Mouse (Mus musculus) stomach, embryonic 16.5 days (tissue): ENCODE results near the gene Nkx2-3. TPM values are rescaled to one million over a fixed set of nuclear protein-coding genes. Genes with fewer than 3 reads are reported as not detected.
A peak's percentile ranks its signal among the peaks of the same experiment; 100 is the strongest.

Source experiments
- ATAC-seq: fragments of 200-750 bp; cut with Nextera tagmentation; 2 replicates; pipeline ENCODE4 v1.8.0; 2017; ENCODE audit warnings: moderate number of reproducible peaks, moderate TSS enrichment; ENCODE audit not compliant: insufficient read depth, low FRiP score
- H3K27ac ChIP-seq: fragments of 300-500 bp; sonication (generic); 2 replicates; pipeline ENCODE4 v1.5.1; 2014; ENCODE audit warnings: low read length
- H3K27me3 ChIP-seq: fragments of 300-500 bp; sonication (generic); 2 replicates; pipeline ENCODE4 v1.6.1; 2014; ENCODE audit warnings: low read length, control low read depth, mixed read lengths; ENCODE audit not compliant: control insufficient read depth, insufficient read depth
- H3K36me3 ChIP-seq: fragments of 300-500 bp; sonication (generic); 2 replicates; pipeline ENCODE4 v1.6.1; 2014; ENCODE audit warnings: low read length; ENCODE audit not compliant: control insufficient read depth, insufficient read depth
- H3K4me1 ChIP-seq: fragments of 300-500 bp; sonication (generic); 2 replicates; pipeline ENCODE4 v1.6.1; 2014; ENCODE audit warnings: low read length, control low read depth, mixed read lengths; ENCODE audit not compliant: control insufficient read depth, insufficient read depth
- H3K4me2 ChIP-seq: fragments of 300-500 bp; sonication (generic); 2 replicates; pipeline ENCODE4 v1.6.1; 2014; ENCODE audit warnings: low read depth, low read length, mixed read lengths
- H3K4me3 ChIP-seq: fragments of 300-500 bp; sonication (generic); replicated peaks from 2 replicates; pipeline ENCODE4 v1.5.1; 2014; ENCODE audit warnings: mild to moderate bottlenecking, low read length
- H3K9ac ChIP-seq: fragments of 300-500 bp; sonication (generic); 2 replicates; pipeline ENCODE4 v1.6.1; 2014; ENCODE audit warnings: low read length
- H3K9me3 ChIP-seq: fragments of 300-500 bp; sonication (generic); replicated peaks from 2 replicates; pipeline ENCODE4 v1.6.1; 2016; ENCODE audit warnings: low read length, control low read depth; ENCODE audit not compliant: control insufficient read depth
- WGBS: fragments of 180-500 bp; shearing (Covaris S2); extraction: QIAGEN DNeasy Blood & Tissue Kit; methylation state at CpG from one replicate; pipeline ENCODE4 v1.1.7; 2014; 5-methylcytosine and 5-hydroxymethylcytosine counted together
- polyA plus RNA-seq: library from polyadenylated mRNA; unstranded; fragments of >200 nt; fragmentation: Nextera tagmentation; extraction: Ambion mirVana; gene quantifications from 2 replicates; pipeline ENCODE4 v1.2.1, GENCODE M21; 2015

Nkx2-3 gene
- polyA plus RNA-seq, 1 experiment from 2014 or later, result 11.1 TPM

GRCm38 (mm10) chr19:43609458-43610330 is 2.4 kb upstream of the Nkx2-3 start:
- Histone ChIP-seq H3K4me1 (peaks cover 5% of the 10 kb centered on the region; the same call in 1 of the 2 replicates), H3K9ac (no peak overlapping the region), H3K27ac (no peak overlapping the region), H3K27me3 (peaks cover 81% of the 10 kb centered on the region), H3K36me3 (no peaks in the 10 kb centered on the region), H3K9me3 (no peaks in the 10 kb centered on the region), H3K4me2 (peak overlapping the region; percentile 23; the same call in 1 of the 2 replicates), H3K4me3 (peak overlapping the region; percentile 21)
- ATAC-seq, result no peak
- WGBS, result 7% methylated on average over 25 of the region's 25 CpGs

GRCm38 (mm10) chr19:43610341-43610848 is 1.7 kb upstream of the Nkx2-3 start:
- Histone ChIP-seq H3K27me3 (peaks cover 80% of the 10 kb centered on the region), H3K27ac (no peak overlapping the region), H3K9me3 (no peaks in the 10 kb centered on the region), H3K9ac (no peak overlapping the region), H3K4me3 (peak overlapping the region; percentile 21), H3K4me2 (0 out of 2 replicates have a peak overlapping the region, but pooled peaks have one; percentile 17), H3K4me1 (peaks cover 10% of the 10 kb centered on the region), H3K36me3 (no peaks in the 10 kb centered on the region)
- WGBS, result 1% methylated on average over 31 of the region's 32 CpGs
- ATAC-seq, result peak; percentile 22; the same call in 1 of the 2 replicates

GRCm38 (mm10) chr19:43611110-43611509 is 1.0 kb upstream of the Nkx2-3 start:
- Histone ChIP-seq H3K27ac (no peak overlapping the region), H3K4me1 (peaks cover 10% of the 10 kb centered on the region), H3K9me3 (no peaks in the 10 kb centered on the region), H3K27me3 (peaks cover 78% of the 10 kb centered on the region), H3K36me3 (no peaks in the 10 kb centered on the region), H3K4me3 (peak overlapping the region; percentile 25), H3K9ac (peak overlapping the region; percentile 35; the same call in 1 of the 2 replicates), H3K4me2 (peak overlapping the region; percentile 17; the same call in 1 of the 2 replicates)
- no peak for ATAC-seq
- WGBS, result 23% methylated on average over 8 of the region's 8 CpGs

GRCm38 (mm10) chr19:43611561-43611960 is 564 bp upstream of the Nkx2-3 start:
- 20% methylated on average over 12 of the region's 12 CpGs for whole genome bisulfite sequencing
- no peak for ATAC-seq
- Histone ChIP-seq H3K27ac (no peak overlapping the region), H3K36me3 (no peaks in the 10 kb centered on the region), H3K9ac (no peak overlapping the region), H3K4me1 (peaks cover 12% of the 10 kb centered on the region), H3K4me3 (peak overlapping the region; percentile 25), H3K4me2 (peak overlapping the region; percentile 17; the same call in 1 of the 2 replicates), H3K27me3 (peaks cover 78% of the 10 kb centered on the region), H3K9me3 (no peaks in the 10 kb centered on the region)

GRCm38 (mm10) chr19:43612501-43612971 is 411 bp downstream of the Nkx2-3 start:
- Histone ChIP-seq H3K27ac (no peak overlapping the region), H3K9me3 (no peaks in the 10 kb centered on the region), H3K4me1 (peaks cover 12% of the 10 kb centered on the region), H3K36me3 (no peaks in the 10 kb centered on the region), H3K27me3 (peaks cover 80% of the 10 kb centered on the region), H3K4me2 (no peak overlapping the region), H3K4me3 (peak overlapping the region; percentile 38), H3K9ac (peak overlapping the region; percentile 30)
- WGBS, result 1% methylated on average over 23 of the region's 23 CpGs
- no peak for ATAC-seq

- no peak for ATAC-seq
- Histone ChIP-seq H3K4me2 (peak overlapping the region; percentile 50), H3K36me3 (no peaks in the 10 kb centered on the region), H3K27ac (no peak overlapping the region), H3K4me1 (peaks cover 12% of the 10 kb centered on the region), H3K4me3 (peak overlapping the region; percentile 38), H3K27me3 (peaks cover 88% of the 10 kb centered on the region), H3K9me3 (no peaks in the 10 kb centered on the region), H3K9ac (peak overlapping the region; percentile 63)
- 3% methylated on average over 26 of the region's 26 CpGs for WGBS
Observed at GRCm38 (mm10) chr19:43613293-43614130, 1.4 kb downstream of the Nkx2-3 start.

GRCm38 (mm10) chr19:43614341-43615073 is 2.4 kb downstream of the Nkx2-3 start:
- Histone ChIP-seq H3K4me1 (peaks cover 12% of the 10 kb centered on the region), H3K36me3 (no peaks in the 10 kb centered on the region), H3K4me2 (peak overlapping the region; percentile 50), H3K27me3 (peaks cover 90% of the 10 kb centered on the region), H3K27ac (no peak overlapping the region), H3K9ac (peak overlapping the region; percentile 63), H3K4me3 (peak overlapping the region; percentile 38), H3K9me3 (no peaks in the 10 kb centered on the region)
- no peak for ATAC-seq
- WGBS, result under 1% methylated on average over 90 of the region's 92 CpGs

- H3K9me3 ChIP-seq, result no peaks in the 10 kb centered on the region
- H3K4me1 ChIP-seq, result peaks cover 12% of the 10 kb centered on the region
- H3K4me3 ChIP-seq, result peak overlapping the region; percentile 38
- H3K9ac ChIP-seq, result peak overlapping the region; percentile 63
- H3K27me3 ChIP-seq, result peaks cover 90% of the 10 kb centered on the region
- no peak for ATAC-seq
- H3K4me2 ChIP-seq, result peak overlapping the region; percentile 50
- no peak overlapping the region for H3K27ac ChIP-seq
- WGBS, result 1% methylated on average over 20 of the region's 20 CpGs
- H3K36me3 ChIP-seq, result no peaks in the 10 kb centered on the region
Observed at GRCm38 (mm10) chr19:43615074-43615445, 2.9 kb downstream of the Nkx2-3 start.
